Mouse (Mus musculus): ENCODE data around the gene Polr1d. TPM values are rescaled to one million over a fixed set of nuclear protein-coding genes. Genes with fewer than 3 reads are reported as not detected.
A peak's percentile ranks its signal among the peaks of the same experiment; 100 is the strongest.

The Polr1d gene
- 62.4 and 68.0 TPM in 2 replicates for polyA plus RNA-seq (2015; fragmentation: Nextera tagmentation; extraction: Ambion mirVana)

DNA sequence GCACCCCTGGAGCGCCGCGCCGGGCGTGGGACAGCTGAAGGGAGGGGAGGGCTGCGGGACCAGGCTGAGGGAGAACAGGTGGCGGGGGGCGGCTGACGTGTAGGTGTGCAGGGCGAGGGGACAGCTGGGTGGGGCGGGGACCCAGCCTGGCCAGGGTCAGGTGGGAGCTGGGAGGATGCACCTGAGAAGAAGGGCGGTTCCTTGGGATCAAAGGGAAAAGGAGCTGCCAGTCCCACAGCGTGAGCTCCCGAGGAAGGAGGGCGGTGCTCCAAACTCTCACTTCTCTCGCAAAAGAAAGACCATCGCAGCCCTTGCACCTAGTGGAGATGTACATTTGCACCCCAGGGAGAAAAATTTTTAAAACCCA lies at the start of gene Polr1d:
Gene Polr1d, plus strand, starts transcription at position 252 of the 367 bp plus-strand sequence.
- Histone ChIP-seq H3K27me3 (no peaks in the 10 kb centered on the region), H3K4me3 (replicated peaks) (peak within 1 kb of the TSS; percentile 83), H3K4me2 (peak within 1 kb of the TSS; percentile 97), H3K9ac (peak within 1 kb of the TSS; percentile 80), H3K27ac (replicated peaks) (peak within 1 kb of the TSS; percentile 93), H3K9me3 (replicated peaks) (no peaks in the 10 kb centered on the region), H3K36me3 (replicated peaks) (peaks cover 22% of the 10 kb centered on the region), H3K4me1 (replicated peaks) (peaks cover 57% of the 10 kb centered on the region)
- 0% methylated on average over 17 of the region's 17 CpGs for WGBS (ENCODE audit: insufficient replicate concordance)
- peak; percentile 45 for ATAC-seq (ENCODE audit: insufficient read depth)

DNA sequence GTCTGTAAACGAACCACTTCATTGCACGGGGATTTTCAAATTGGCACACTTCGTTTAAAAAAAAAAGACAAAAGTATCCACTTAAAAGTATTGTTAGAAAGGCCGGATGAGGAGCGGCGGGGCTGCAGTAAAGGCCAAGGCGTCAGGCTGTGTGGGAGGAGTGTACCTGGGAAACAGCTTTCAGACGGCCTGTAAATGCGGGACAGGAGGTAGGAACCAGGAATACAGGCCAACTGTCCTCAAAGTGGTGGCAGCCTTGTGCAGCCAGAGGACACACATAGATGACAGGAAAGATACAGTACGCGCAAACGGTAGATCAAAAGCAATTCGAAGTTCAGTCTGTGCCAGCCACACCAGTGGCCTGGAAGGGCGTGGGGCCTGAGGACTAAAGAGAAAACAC lies 45.6 kb upstream of the Polr1d start:
- ATAC-seq (ENCODE audit: insufficient read depth) = no peak
- Histone ChIP-seq H3K4me2 (no peak overlapping the region), H3K4me1 (replicated peaks) (no peaks in the 10 kb centered on the region), H3K9me3 (replicated peaks) (no peaks in the 10 kb centered on the region), H3K4me3 (replicated peaks) (no peak overlapping the region), H3K27me3 (no peaks in the 10 kb centered on the region), H3K36me3 (replicated peaks) (peaks cover 42% of the 10 kb centered on the region), H3K9ac (no peak overlapping the region), H3K27ac (replicated peaks) (no peak overlapping the region)
- WGBS (ENCODE audit: insufficient replicate concordance) = 84% methylated on average over 14 of the region's 14 CpGs

DNA sequence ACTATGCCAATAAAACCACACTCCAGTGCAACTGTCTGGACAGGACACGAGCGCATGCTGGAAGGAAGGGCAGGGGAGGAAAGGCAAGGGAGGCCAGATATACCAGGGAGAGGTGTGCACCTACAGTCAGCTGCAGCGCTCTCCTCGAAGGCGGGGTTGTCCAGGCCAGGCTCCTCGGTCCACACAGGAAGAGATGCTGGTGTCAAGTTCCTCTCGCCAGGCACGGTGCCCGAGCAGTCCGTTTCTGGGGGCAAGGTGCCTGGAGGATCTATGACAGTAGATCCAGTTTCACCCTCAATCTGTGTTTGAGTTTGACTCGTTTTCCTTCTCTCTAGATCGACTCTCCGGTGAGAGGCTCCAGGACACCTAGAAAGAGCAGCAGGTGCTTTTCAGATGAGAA lies 43.7 kb upstream of the Polr1d start:
- no peaks in the 10 kb centered on the region for H3K9me3 ChIP-seq (replicated peaks)
- no peak for ATAC-seq (ENCODE audit: insufficient read depth)
- H3K4me2 ChIP-seq = no peak overlapping the region
- 76% methylated on average over 13 of the region's 13 CpGs for WGBS (ENCODE audit: insufficient replicate concordance)
- H3K27me3 ChIP-seq = no peaks in the 10 kb centered on the region
- H3K27ac ChIP-seq (replicated peaks) = no peak overlapping the region
- peaks cover 24% of the 10 kb centered on the region for H3K36me3 ChIP-seq (replicated peaks)
- H3K4me3 ChIP-seq (replicated peaks) = no peak overlapping the region
- H3K9ac ChIP-seq = no peak overlapping the region
- peaks cover 6% of the 10 kb centered on the region for H3K4me1 ChIP-seq (replicated peaks)

DNA sequence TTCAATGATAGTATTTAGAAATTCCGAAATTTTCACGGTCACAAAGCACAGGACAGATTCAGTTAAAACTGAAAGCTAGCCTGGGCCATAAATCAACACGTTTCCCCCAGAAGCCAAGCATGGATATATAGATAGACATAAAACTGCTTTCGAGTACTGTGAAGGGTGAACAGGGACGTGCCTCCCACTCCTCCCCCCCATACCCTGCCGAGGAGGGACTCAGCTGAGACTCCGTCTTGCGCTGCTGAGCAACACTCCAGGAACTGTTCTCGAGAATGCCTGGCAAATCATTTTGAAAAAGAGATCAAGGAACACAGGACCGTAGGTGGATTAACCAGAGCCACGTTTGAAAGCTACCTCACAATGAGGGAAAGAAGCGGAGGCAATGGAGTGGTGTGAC lies 42.6 kb upstream of the Polr1d start:
- H3K9ac ChIP-seq = no peak overlapping the region
- no peak overlapping the region for H3K4me3 ChIP-seq (replicated peaks)
- no peak overlapping the region for H3K27ac ChIP-seq (replicated peaks)
- H3K4me2 ChIP-seq = no peak overlapping the region
- H3K27me3 ChIP-seq = no peaks in the 10 kb centered on the region
- H3K4me1 ChIP-seq (replicated peaks) = peaks cover 7% of the 10 kb centered on the region
- H3K36me3 ChIP-seq (replicated peaks) = peaks cover 13% of the 10 kb centered on the region; the same call in 1 of the 2 replicates
- no peaks in the 10 kb centered on the region for H3K9me3 ChIP-seq (replicated peaks)
- WGBS (ENCODE audit: insufficient replicate concordance) = 68% methylated on average over 12 of the region's 12 CpGs
- ATAC-seq (ENCODE audit: insufficient read depth) = no peak

DNA sequence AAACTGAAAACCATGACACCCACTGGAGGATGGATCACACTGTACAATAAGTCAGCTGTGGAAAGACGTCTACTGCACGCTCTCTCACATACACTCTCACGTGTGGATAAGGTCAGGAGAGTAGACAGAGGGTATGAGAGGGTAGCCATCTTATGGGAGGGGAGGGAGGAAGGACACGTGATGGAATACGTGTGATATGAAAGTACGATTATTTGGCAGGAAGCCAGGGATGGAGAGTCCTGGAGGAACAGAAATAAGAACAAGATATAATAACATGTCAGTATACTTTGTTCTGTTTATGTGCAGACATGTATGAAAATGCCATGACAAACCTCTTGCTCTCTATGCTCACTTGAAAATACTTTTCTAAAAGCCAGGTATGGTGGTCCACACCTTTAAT lies 41.5 kb upstream of the Polr1d start:
- ATAC-seq (ENCODE audit: insufficient read depth) = no peak
- WGBS (ENCODE audit: insufficient replicate concordance) = 67% methylated on average over 6 of the region's 6 CpGs
- Histone ChIP-seq H3K27ac (replicated peaks) (no peak overlapping the region), H3K4me1 (replicated peaks) (peaks cover 7% of the 10 kb centered on the region), H3K4me3 (replicated peaks) (no peak overlapping the region), H3K9me3 (replicated peaks) (no peaks in the 10 kb centered on the region), H3K9ac (no peak overlapping the region), H3K4me2 (no peak overlapping the region), H3K36me3 (replicated peaks) (peaks cover 9% of the 10 kb centered on the region; the same call in 1 of the 2 replicates), H3K27me3 (no peaks in the 10 kb centered on the region)

DNA sequence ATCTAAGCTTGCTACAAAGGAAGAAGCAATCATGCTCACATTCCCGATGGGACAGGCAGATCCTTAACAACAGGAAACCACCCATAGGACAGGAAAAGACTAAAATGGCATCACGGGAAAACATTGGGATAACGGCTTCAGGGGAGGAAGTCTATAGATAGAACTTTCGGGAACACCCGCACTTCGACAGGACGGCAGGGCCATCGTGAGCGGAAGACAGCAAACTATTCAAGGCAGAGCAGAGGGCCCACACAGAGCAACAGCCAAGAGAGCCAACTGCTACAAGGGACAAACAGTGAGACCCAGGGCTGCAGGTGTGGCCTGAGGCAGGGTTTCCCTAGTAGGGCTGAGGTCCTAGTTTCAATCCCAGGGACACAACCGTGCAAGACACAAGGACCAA lies 40.8 kb upstream of the Polr1d start:
- Histone ChIP-seq H3K9ac (no peak overlapping the region), H3K4me3 (replicated peaks) (no peak overlapping the region), H3K36me3 (replicated peaks) (peaks cover 9% of the 10 kb centered on the region), H3K4me1 (replicated peaks) (peaks cover 7% of the 10 kb centered on the region), H3K4me2 (no peak overlapping the region), H3K27ac (replicated peaks) (no peak overlapping the region), H3K9me3 (replicated peaks) (no peaks in the 10 kb centered on the region), H3K27me3 (no peaks in the 10 kb centered on the region)
- ATAC-seq (ENCODE audit: insufficient read depth) = no peak
- WGBS (ENCODE audit: insufficient replicate concordance) = 67% methylated on average over 10 of the region's 10 CpGs

DNA sequence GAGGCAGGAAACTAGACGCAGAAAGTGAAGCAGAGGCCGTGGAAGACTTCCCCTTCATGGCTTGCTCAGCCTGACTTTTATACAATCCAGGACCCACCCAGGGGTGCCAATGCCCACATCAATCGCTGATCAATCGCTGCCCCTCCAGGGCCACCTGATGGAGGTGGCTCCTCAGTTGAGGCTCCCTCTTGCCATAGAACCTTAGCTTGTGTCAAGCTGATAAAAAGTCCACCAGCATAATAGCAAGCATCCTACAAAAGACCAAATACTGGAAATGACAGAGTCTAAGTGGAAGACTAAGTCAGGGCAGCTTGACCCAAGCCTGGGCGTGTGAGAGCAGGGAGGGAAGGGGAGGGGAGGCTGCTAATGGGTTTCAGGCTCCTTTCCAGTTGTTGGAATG lies 40.2 kb upstream of the Polr1d start:
- Histone ChIP-seq H3K27ac (replicated peaks) (no peak overlapping the region), H3K4me2 (no peak overlapping the region), H3K36me3 (replicated peaks) (peaks cover 14% of the 10 kb centered on the region), H3K4me3 (replicated peaks) (no peak overlapping the region), H3K27me3 (no peaks in the 10 kb centered on the region), H3K9ac (no peak overlapping the region), H3K9me3 (replicated peaks) (no peaks in the 10 kb centered on the region), H3K4me1 (replicated peaks) (peaks cover 7% of the 10 kb centered on the region)
- no peak for ATAC-seq (ENCODE audit: insufficient read depth)
- 66% methylated on average over 5 of the region's 5 CpGs for WGBS (ENCODE audit: insufficient replicate concordance)

DNA sequence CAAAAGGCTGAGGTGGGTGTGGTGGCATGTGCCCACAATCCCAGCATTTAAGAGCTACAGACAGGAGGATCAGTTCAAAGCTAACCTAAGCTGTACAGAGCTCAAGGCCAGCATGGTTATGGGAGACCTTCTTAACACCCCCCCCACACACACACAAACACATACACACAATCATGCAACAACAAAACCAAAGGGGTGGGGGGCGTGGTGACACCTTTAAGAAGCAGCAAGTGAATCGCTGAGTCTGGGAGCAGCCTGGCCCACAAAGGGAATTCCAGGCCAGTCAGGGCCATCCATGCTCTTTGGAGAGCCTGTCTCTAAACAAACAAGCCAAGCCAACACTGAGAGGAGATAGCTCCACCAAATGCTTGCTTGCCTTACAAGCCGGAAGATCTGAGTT lies 39.2 kb upstream of the Polr1d start:
- H3K9ac ChIP-seq = no peak overlapping the region
- no peak for ATAC-seq (ENCODE audit: insufficient read depth)
- H3K9me3 ChIP-seq (replicated peaks) = no peaks in the 10 kb centered on the region
- no peak overlapping the region for H3K4me2 ChIP-seq
- H3K36me3 ChIP-seq (replicated peaks) = peaks cover 9% of the 10 kb centered on the region; the same call in 1 of the 2 replicates
- H3K27ac ChIP-seq (replicated peaks) = no peak overlapping the region
- no peak overlapping the region for H3K4me3 ChIP-seq (replicated peaks)
- H3K27me3 ChIP-seq = no peaks in the 10 kb centered on the region
- WGBS (ENCODE audit: insufficient replicate concordance) = 59% methylated on average over 3 of the region's 3 CpGs
- H3K4me1 ChIP-seq (replicated peaks) = peaks cover 7% of the 10 kb centered on the region

DNA sequence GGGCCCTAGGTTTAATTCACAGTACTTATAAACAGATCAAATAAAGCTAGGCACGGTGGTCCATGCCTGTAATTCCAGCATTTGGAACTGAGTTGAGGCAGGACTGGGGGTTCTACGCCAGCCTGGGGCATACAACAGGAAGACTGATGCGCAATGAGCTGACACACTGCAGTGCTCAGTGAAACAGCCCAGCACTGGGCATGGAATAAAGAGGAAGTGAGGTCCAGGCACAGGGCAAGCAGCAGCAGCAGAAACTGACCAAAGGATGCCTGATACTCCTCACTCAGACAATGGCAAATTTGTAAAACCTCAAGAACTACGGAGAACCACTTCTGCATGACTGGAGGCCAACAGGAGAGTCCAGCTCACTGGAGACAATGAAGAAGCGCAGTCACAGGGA lies 37.5 kb upstream of the Polr1d start:
- Histone ChIP-seq H3K36me3 (replicated peaks) (peaks cover 9% of the 10 kb centered on the region; the same call in 1 of the 2 replicates), H3K4me2 (no peak overlapping the region), H3K4me3 (replicated peaks) (no peak overlapping the region), H3K27me3 (no peaks in the 10 kb centered on the region), H3K4me1 (replicated peaks) (peaks cover 7% of the 10 kb centered on the region), H3K9me3 (replicated peaks) (no peaks in the 10 kb centered on the region), H3K9ac (no peak overlapping the region), H3K27ac (replicated peaks) (no peak overlapping the region)
- no peak for ATAC-seq (ENCODE audit: insufficient read depth)
- 59% methylated on average over 5 of the region's 5 CpGs for WGBS (ENCODE audit: insufficient replicate concordance)

DNA sequence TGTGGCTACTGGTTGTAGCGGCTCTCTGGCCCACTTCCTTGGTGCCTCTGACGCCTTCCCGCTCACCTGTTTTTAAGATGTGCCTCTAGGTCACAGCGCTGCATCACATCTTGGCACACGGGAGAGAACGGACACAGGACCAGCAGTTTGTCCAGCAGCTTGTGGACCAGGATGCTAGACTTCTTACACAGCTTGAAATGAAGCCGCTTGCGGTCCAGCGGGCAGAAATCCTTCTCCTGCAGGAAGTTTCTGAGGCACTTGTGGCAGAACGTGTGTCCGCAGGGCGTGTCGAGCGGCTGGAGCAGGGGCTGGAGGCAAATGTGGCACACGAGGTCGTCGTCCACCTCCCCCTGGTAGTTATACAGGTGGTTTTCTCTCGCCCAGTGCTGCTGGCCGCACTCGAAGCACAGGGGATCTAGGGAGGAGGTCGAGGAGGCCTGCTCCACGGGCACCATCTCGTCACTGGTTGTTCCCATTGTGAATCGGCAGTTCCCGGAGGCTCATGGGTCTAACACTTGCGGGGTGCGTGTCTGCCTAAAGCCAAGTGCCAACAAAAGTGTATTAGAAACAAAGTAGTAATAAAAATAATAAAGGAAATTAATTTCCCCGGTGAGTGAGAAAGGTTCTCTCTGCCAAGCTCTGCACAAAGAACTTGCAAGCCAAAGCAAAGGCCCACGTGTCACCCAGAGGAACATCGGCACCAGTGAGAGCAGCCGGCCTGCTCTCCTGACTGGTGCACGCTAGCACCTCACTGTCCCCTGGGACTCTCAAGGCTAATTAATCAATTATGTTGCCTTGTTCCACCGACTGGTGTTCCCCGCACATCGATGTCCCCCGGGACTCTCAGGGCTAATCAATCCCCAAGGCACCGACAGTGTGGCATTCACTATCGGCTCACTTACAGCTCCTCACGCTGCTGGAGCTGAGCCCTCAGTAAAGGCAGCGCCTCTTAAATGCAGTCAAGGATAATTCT lies 34.6 kb upstream of the Polr1d start:
- H3K4me2 ChIP-seq = no peak overlapping the region
- no peak overlapping the region for H3K27ac ChIP-seq (replicated peaks)
- no peaks in the 10 kb centered on the region for H3K9me3 ChIP-seq (replicated peaks)
- no peak overlapping the region for H3K4me3 ChIP-seq (replicated peaks)
- H3K9ac ChIP-seq = no peak overlapping the region
- peaks cover 12% of the 10 kb centered on the region for H3K4me1 ChIP-seq (replicated peaks)
- H3K36me3 ChIP-seq (replicated peaks) = peaks cover 9% of the 10 kb centered on the region; the same call in 1 of the 2 replicates
- no peaks in the 10 kb centered on the region for H3K27me3 ChIP-seq
- WGBS (ENCODE audit: insufficient replicate concordance) = 82% methylated on average over 40 of the region's 40 CpGs
- ATAC-seq (ENCODE audit: insufficient read depth) = no peak

DNA sequence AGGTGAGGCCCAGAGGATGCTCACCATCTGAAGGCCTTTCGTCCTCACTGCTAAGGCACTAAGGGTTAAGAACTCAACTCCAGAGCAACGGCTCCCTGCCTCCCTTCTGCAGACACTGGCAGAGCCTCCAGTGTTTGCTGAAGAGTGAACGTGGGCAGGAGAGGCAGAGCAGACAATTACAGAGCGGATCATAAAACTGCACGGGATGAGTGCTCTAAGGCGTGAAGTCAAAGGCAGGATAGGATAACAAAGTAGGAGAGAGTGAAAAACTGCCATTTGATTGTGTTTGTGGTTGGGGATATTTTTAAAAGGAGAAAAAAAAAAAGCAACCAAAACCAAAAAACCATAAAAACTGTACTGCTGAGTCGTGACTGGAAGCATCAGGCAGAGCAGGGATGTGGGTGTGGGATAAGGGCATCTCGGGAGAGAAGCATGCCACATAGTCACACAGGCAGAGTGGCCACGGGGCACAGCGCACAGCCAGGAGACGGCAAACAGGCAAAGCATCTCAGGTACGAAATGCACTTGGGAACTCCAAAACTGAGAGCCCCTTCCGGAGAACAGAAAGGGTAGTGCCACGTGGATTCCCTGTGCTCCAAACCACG lies 33.5 kb upstream of the Polr1d start:
- Histone ChIP-seq H3K36me3 (replicated peaks) (peaks cover 9% of the 10 kb centered on the region; the same call in 1 of the 2 replicates), H3K4me2 (no peak overlapping the region), H3K27me3 (no peaks in the 10 kb centered on the region), H3K4me3 (replicated peaks) (no peak overlapping the region), H3K27ac (replicated peaks) (no peak overlapping the region), H3K9ac (no peak overlapping the region), H3K4me1 (replicated peaks) (peaks cover 5% of the 10 kb centered on the region), H3K9me3 (replicated peaks) (no peaks in the 10 kb centered on the region)
- no peak for ATAC-seq (ENCODE audit: insufficient read depth)
- WGBS (ENCODE audit: insufficient replicate concordance) = 71% methylated on average over 15 of the region's 15 CpGs
